Mouse (Mus musculus): ENCODE measurements around the gene Zpbp2. TPM values are rescaled to one million over a fixed set of nuclear protein-coding genes. Genes with fewer than 3 reads are reported as not detected.
A peak's percentile ranks its signal among the peaks of the same experiment; 100 is the strongest.

Gene Zpbp2
- polyA plus RNA-seq, 1 experiment from 2014 or later = not detected

DNA sequence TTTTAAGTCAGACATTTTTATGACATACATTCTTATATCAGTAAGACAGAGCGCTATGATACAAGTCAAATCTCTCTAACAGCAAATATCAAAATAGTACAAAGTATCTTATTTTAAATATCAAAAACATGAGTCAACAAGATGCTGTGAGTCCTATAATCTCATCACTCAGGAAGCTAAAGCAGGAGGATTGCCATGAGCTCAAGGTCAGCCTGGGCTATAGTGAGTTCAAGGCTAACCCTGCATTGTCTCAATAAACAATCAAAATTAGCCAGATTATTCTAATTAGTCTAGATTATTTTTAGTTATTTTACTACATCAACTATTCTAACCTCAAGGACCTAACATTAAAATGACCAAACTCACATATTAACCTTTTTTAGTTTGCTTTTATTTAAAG lies 7.5 kb upstream of the Zpbp2 start:
- no peak for ATAC-seq (ENCODE audit: low FRiP score)
- Histone ChIP-seq H3K4me2 (no peak overlapping the region), H3K36me3 (replicated peaks) (no peaks in the 10 kb centered on the region), H3K9ac (no peak overlapping the region), H3K27me3 (peaks cover 57% of the 10 kb centered on the region), H3K9me3 (0 out of 2 replicates have a peak, but pooled peaks cover 3% of the 10 kb centered on the region), H3K27ac (no peak overlapping the region), H3K4me3 (replicated peaks) (no peak overlapping the region), H3K4me1 (peaks cover 8% of the 10 kb centered on the region)
- WGBS = 83% methylated on average over 1 of the region's 1 CpGs

DNA sequence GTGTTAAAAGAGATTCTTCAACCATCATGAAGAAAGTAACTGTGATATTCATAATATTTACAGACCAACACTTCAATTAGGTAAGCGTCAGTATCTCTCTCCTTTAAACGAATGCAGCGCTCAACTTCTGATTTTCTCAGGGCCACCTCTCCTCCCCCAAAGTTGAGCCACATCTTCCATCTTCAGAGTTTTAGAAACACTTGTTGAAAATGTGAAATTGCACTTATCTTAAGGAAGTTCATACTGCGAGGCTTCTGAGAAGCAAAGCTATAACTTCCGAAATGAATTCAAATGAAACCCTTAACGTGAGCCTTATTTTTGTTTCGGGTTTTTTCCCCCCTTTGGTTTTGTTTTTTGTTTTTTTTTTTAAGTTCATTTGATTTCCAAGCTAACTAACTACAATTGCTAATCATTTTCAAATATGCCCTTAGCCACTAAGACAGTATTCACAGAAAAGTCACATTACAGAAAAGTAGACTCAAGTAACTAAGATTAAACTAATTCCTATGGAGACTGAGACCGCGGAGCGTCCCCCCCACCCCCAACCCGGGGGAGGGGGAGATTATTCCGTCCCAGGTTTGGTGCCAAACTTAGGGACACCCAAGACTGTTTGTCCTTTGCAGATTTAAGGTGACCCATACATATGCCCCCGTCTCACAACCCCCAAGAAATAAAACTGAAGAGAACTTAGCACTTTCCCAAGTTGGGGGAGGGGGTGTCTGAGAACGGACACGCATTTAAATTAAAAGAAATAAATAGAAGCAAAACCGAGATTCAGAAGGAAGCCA lies 5.8 kb upstream of the Zpbp2 start:
- Histone ChIP-seq H3K4me2 (peak overlapping the region; percentile 76), H3K4me3 (replicated peaks) (peak overlapping the region; percentile 43), H3K9me3 (0 out of 2 replicates have a peak, but pooled peaks cover under 1% of the 10 kb centered on the region), H3K36me3 (replicated peaks) (no peaks in the 10 kb centered on the region), H3K27me3 (peaks cover 74% of the 10 kb centered on the region), H3K4me1 (peaks cover 8% of the 10 kb centered on the region), H3K27ac (no peak overlapping the region), H3K9ac (peak overlapping the region; percentile 56)
- 2% methylated on average over 16 of the region's 16 CpGs for WGBS
- ATAC-seq (ENCODE audit: low FRiP score) = no peak

DNA sequence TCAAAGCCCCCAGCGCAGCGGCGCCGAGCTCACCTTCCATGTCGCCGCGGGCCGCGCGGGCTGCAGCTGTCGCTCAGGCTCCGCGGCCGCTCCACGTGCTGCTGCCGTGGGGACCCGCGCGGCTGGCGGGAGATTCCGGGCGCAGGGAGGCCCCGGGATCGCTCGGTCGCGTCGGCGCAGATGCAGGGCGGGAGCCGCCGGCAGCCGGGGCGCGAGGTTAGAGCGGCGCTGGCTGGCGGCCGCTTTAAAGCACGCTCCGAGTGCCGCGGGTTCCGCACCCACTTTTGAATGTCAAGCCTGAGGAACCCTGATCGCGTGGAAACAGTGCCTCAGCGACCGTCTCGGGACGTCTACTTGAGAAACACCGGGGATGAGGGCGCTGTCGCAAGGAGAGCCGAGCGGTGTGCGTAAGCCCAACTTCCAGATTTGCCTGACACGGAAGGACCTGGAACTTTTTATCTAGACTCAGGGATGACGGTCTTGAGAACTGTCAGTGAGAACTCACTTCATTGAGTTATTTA lies 5.1 kb upstream of the Zpbp2 start, which contains the start of gene Ikzf3:
Ikzf3 (minus strand) TSS at position 321 of the 521 bp plus-strand sequence.
- no peak within 1 kb of the TSS for H3K27ac ChIP-seq
- peaks cover 12% of the 10 kb centered on the region for H3K4me1 ChIP-seq
- H3K4me2 ChIP-seq = peak within 1 kb of the TSS; percentile 76
- peak within 1 kb of the TSS; percentile 56 for H3K9ac ChIP-seq
- 1% methylated on average over 58 of the region's 58 CpGs for WGBS
- H3K4me3 ChIP-seq (replicated peaks) = peak within 1 kb of the TSS; percentile 43
- peaks cover 80% of the 10 kb centered on the region for H3K27me3 ChIP-seq
- H3K9me3 ChIP-seq = no peaks in the 10 kb centered on the region
- ATAC-seq (ENCODE audit: low FRiP score) = no peak
- H3K36me3 ChIP-seq (replicated peaks) = no peaks in the 10 kb centered on the region

DNA sequence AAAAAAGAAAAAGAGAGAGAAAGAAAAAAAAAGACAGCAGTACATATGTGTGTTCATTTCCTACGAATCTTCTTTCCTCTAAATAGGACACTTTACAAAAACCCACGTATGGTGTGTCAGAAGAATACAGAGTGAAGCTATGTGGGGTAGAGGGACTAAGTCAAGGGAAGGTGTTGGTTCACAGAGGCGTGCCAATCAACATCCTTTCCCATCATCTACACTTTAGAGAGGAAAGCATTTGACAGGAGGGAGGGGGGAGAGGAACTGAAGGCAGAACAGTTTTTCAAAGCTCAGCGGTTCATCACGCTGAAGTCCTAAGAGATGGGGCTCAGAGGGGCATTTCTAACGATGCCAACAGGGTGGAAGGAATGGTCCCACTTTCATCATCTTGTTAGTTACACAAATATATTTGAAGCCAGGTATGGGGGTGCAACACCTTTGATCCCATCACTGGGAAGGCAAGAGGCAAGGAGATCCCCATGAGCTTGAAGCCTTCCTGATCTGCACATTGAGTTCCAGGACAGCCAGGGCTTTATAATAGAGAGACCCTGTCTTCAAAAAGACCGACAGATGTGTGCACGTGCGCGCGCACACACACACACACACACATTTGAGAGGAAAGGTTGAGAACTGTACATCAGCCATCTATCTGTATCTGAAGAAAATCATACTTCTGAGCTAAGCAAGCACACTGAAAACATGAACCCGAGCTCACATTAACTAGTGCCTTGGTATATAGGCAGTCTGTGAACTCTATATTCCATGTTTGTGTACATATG lies 4.2 kb upstream of the Zpbp2 start:
- H3K9ac ChIP-seq = no peak overlapping the region
- no peak for ATAC-seq (ENCODE audit: low FRiP score)
- H3K36me3 ChIP-seq (replicated peaks) = no peaks in the 10 kb centered on the region
- H3K4me1 ChIP-seq = peaks cover 16% of the 10 kb centered on the region
- WGBS = 48% methylated on average over 12 of the region's 12 CpGs
- H3K4me3 ChIP-seq (replicated peaks) = no peak overlapping the region
- no peak overlapping the region for H3K27ac ChIP-seq
- peaks cover 74% of the 10 kb centered on the region for H3K27me3 ChIP-seq
- no peaks in the 10 kb centered on the region for H3K9me3 ChIP-seq
- H3K4me2 ChIP-seq = no peak overlapping the region

DNA sequence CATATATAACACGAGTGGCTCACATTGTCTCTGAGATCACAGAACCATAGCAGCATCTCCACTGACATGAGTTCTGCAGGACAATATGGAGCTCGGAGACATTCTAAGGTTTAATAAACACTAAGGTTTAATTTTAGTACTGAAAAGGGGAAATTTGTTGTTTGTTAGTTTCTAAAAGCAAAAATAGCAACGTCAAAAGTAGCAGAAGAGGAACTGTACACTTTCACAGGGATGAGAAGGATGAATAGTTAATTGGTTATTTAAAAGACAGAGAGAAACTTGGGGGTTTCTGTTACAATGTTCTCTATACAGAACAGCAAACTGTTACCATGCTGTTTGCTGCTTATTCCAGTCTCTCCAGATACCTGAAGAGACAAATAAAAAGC lies 3.6 kb upstream of the Zpbp2 start:
- H3K4me1 ChIP-seq = peaks cover 16% of the 10 kb centered on the region
- 66% methylated on average over 3 of the region's 3 CpGs for WGBS
- no peaks in the 10 kb centered on the region for H3K36me3 ChIP-seq (replicated peaks)
- H3K9me3 ChIP-seq = no peaks in the 10 kb centered on the region
- H3K4me3 ChIP-seq (replicated peaks) = no peak overlapping the region
- H3K4me2 ChIP-seq = no peak overlapping the region
- peaks cover 68% of the 10 kb centered on the region for H3K27me3 ChIP-seq
- ATAC-seq (ENCODE audit: low FRiP score) = no peak
- no peak overlapping the region for H3K9ac ChIP-seq
- H3K27ac ChIP-seq = no peak overlapping the region

DNA sequence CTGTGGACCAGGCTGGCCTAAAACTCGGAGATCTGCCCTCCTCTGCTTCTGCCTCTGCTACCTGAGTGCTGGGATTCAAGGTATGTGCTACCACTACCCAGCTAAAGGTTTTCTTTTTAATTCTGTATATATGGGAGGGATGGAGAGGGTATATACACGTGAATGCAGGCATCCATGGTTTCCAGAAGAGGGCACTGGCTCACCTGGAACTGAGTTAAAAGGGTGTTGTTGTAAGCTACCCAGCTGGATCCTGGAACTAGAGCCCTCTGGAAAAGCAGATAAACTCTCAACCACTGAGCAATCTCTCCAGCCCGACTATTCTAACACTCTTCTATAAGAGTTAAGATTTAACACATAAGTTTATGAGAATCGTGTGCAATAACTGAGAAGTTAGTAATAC lies 1.5 kb upstream of the Zpbp2 start:
- 0 out of 2 replicates have a peak, but pooled peaks cover 2% of the 10 kb centered on the region for H3K9me3 ChIP-seq
- H3K27ac ChIP-seq = no peak overlapping the region
- ATAC-seq (ENCODE audit: low FRiP score) = no peak
- no peak overlapping the region for H3K4me2 ChIP-seq
- H3K9ac ChIP-seq = no peak overlapping the region
- WGBS = 69% methylated on average over 4 of the region's 4 CpGs
- peaks cover 16% of the 10 kb centered on the region for H3K4me1 ChIP-seq
- H3K36me3 ChIP-seq (replicated peaks) = no peaks in the 10 kb centered on the region
- H3K4me3 ChIP-seq (replicated peaks) = no peak overlapping the region
- peaks cover 57% of the 10 kb centered on the region for H3K27me3 ChIP-seq

DNA sequence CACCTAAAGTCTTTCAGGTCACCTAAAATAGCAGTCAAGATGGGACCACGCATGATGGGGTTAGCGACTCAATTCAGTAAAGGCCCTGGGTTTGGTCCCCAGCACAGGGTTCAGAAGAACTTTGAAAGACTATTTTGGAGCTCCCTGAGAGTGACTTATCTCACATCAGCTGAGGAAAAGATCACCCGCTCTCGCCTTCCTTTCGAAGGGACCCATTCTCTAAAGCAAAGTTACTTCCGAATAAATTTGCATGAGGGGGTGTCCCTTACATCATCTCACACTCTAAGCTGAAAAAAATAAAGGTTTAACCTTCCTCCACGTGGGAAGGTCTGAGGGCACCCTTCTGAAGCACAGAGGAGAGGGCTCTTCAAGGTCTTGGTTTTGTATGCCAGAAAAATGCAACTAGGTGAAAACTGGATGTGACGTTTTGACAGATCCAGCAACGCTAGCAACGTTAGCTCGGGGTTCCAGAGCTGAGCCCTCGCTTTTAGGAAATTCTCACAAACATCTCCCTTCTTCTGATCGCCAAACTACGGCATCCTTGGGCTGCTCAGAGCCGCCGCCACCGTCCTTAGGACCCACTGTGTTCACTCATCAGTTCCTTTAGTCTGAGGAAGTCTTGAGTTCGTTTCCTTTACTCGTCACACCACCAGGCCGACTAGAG lies 454 bp upstream of the Zpbp2 start:
- Histone ChIP-seq H3K9me3 (0 out of 2 replicates have a peak, but pooled peaks cover 2% of the 10 kb centered on the region), H3K4me2 (peak overlapping the region; percentile 66), H3K9ac (no peak overlapping the region), H3K4me1 (peaks cover 13% of the 10 kb centered on the region), H3K27me3 (peaks cover 54% of the 10 kb centered on the region), H3K27ac (no peak overlapping the region), H3K36me3 (replicated peaks) (no peaks in the 10 kb centered on the region), H3K4me3 (replicated peaks) (peak overlapping the region; percentile 72)
- no peak for ATAC-seq (ENCODE audit: low FRiP score)
- 21% methylated on average over 20 of the region's 20 CpGs for WGBS

DNA sequence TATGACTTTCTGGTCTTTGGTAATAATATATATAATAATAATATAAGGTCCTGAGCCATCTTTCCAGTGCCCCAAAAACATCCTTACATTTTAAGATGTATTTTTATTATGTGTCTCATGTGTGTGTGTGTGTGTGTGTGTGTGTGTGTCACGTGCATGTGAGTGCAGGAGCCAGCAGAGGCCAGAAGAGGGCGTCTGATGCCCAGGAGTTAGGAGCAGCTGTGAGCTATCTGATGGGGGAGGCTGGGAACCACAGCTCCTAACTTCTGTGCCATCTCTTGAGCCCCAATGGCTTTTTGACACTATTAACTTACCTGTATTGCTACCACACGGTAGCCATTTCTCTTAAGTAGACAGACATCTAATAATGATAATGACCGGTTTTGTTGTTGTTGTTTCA lies 3.1 kb downstream of the Zpbp2 start:
- no peak overlapping the region for H3K9ac ChIP-seq
- ATAC-seq (ENCODE audit: low FRiP score) = no peak
- no peak overlapping the region for H3K4me3 ChIP-seq (replicated peaks)
- no peak overlapping the region for H3K4me2 ChIP-seq
- H3K4me1 ChIP-seq = peaks cover 8% of the 10 kb centered on the region
- H3K27me3 ChIP-seq = peaks cover 24% of the 10 kb centered on the region
- H3K9me3 ChIP-seq = 0 out of 2 replicates have a peak, but pooled peaks cover 2% of the 10 kb centered on the region
- no peaks in the 10 kb centered on the region for H3K36me3 ChIP-seq (replicated peaks)
- 86% methylated on average over 4 of the region's 4 CpGs for WGBS
- no peak overlapping the region for H3K27ac ChIP-seq

DNA sequence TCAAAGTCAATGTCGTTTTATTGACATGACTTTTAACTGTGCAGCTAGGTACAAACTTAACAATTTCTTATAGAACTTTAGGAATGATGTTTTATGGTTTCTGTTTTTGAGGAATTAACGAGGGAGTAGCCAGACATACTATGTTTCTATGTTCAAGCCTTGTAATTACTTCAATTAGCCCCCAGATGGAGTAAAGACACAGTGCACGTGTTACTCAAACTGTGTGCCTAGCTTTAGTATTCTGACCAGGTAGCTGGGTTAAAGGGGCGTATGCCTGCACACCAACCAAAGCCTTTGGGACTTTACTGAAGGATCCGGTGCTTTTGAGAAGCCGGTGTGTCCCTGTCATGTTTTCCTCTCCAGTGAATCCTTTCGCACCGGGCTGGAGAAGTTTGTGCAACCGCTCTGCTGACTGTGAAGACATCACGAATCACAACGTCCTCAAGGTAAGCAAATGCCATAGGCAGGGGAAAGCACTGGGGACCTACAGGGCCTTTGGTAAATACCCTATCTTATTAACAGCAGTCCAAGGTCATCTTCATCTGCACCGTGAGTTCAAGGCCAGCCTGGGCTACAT lies 4.3 kb downstream of the Zpbp2 start:
- no peak overlapping the region for H3K27ac ChIP-seq
- no peak for ATAC-seq (ENCODE audit: low FRiP score)
- peaks cover 11% of the 10 kb centered on the region for H3K27me3 ChIP-seq
- peaks cover 8% of the 10 kb centered on the region for H3K4me1 ChIP-seq
- no peak overlapping the region for H3K4me3 ChIP-seq (replicated peaks)
- no peak overlapping the region for H3K9ac ChIP-seq
- no peak overlapping the region for H3K4me2 ChIP-seq
- WGBS = 67% methylated on average over 12 of the region's 12 CpGs
- 0 out of 2 replicates have a peak, but pooled peaks cover 2% of the 10 kb centered on the region for H3K9me3 ChIP-seq
- H3K36me3 ChIP-seq (replicated peaks) = no peaks in the 10 kb centered on the region

DNA sequence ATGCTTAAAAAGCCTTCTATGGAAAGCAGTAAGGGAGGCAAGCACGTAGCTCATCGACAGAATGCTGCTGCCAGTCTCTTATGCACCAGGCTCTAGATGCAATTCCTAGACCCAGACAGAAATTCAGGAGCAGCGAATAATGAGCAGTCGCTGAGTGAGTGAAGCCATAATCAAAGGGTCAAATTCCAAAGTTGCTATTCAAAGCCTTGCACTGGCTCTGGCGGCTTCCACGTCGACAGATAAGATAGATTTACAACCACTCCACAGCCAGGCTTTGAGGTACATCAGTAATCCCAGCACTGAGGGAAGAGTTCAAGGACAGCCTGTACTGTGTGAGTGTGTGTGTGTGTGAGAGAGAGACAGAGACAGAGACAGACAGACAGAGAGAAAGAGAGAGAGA lies 10.0 kb downstream of the Zpbp2 start:
- no peak overlapping the region for H3K9ac ChIP-seq
- H3K27ac ChIP-seq = no peak overlapping the region
- no peaks in the 10 kb centered on the region; the same call in 1 of the 2 replicates for H3K4me1 ChIP-seq
- H3K36me3 ChIP-seq (replicated peaks) = no peaks in the 10 kb centered on the region
- no peak for ATAC-seq (ENCODE audit: low FRiP score)
- no peak overlapping the region for H3K4me3 ChIP-seq (replicated peaks)
- WGBS = 17% methylated on average over 7 of the region's 7 CpGs
- H3K4me2 ChIP-seq = no peak overlapping the region
- H3K27me3 ChIP-seq = peaks cover 4% of the 10 kb centered on the region
- no peaks in the 10 kb centered on the region for H3K9me3 ChIP-seq

DNA sequence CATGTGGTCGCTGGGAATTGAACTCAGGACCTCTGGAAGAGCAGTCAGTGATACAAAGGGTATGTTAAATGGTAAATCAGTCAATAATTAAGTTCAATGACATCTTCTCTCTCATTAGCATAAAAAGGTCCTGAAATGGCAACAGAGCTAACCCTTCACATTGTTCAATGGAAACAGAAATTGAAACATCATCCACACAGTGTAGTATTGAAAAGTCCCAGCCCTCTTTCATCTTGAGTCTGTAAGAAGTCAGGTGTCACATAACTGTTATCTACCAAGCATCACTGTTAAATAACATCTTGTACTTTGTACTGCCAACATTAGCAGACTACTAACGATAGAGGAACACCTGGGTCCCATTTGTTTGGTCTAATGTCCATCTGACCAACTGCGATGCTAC lies 12.1 kb downstream of the Zpbp2 start:
- no peaks in the 10 kb centered on the region; the same call in 1 of the 2 replicates for H3K4me1 ChIP-seq
- WGBS = 85% methylated on average over 3 of the region's 3 CpGs
- no peak overlapping the region for H3K9ac ChIP-seq
- H3K36me3 ChIP-seq (replicated peaks) = no peaks in the 10 kb centered on the region
- H3K4me2 ChIP-seq = no peak overlapping the region
- ATAC-seq (ENCODE audit: low FRiP score) = no peak
- no peak overlapping the region for H3K27ac ChIP-seq
- H3K27me3 ChIP-seq = peaks cover 3% of the 10 kb centered on the region
- H3K4me3 ChIP-seq (replicated peaks) = no peak overlapping the region
- no peaks in the 10 kb centered on the region for H3K9me3 ChIP-seq

Measured in forebrain, embryonic 12.5 days (tissue).